Mouse (Mus musculus) hindbrain, postnatal 0 days (tissue): Measurements from ENCODE around the gene Rcsd1. TPM values are rescaled to one million over a fixed set of nuclear protein-coding genes. Genes with fewer than 3 reads are reported as not detected.
A peak's percentile ranks its signal among the peaks of the same experiment; 100 is the strongest.

Source experiments
- ATAC-seq: fragments of 200-750 bp; cut with Nextera tagmentation; 2 replicates; pipeline ENCODE4 v1.8.0; 2017; ENCODE audit warnings: mild to moderate bottlenecking, moderate TSS enrichment, moderate library complexity
- DNase-seq: peaks from one replicate; pipeline ENCODE4 v3.0.0-alpha.2; 2015; ENCODE audit warnings: low spot score
- H3K27ac ChIP-seq: fragments of 300-500 bp; sonication (generic); 2 replicates; pipeline ENCODE4 v1.5.1; 2014; ENCODE audit warnings: mild to moderate bottlenecking
- H3K27me3 ChIP-seq: fragments of 300-500 bp; sonication (generic); 2 replicates; pipeline ENCODE4 v1.6.1; 2014; ENCODE audit warnings: low read length, mixed read lengths; ENCODE audit not compliant: insufficient read depth
- H3K36me3 ChIP-seq: fragments of 300-500 bp; sonication (generic); 2 replicates; pipeline ENCODE4 v1.6.1; 2014; ENCODE audit warnings: low read length, mixed read lengths; ENCODE audit not compliant: insufficient read depth
- H3K4me1 ChIP-seq: fragments of 300-500 bp; sonication (generic); 2 replicates; pipeline ENCODE4 v1.6.1; 2014; ENCODE audit warnings: antibody characterized with exemption, low read length, mixed read lengths; ENCODE audit not compliant: insufficient read depth
- H3K4me2 ChIP-seq: fragments of 300-500 bp; sonication (generic); 2 replicates; pipeline ENCODE4 v1.6.1; 2014; ENCODE audit warnings: low read depth, mild to moderate bottlenecking, low read length, moderate library complexity, mixed read lengths
- H3K4me3 ChIP-seq: fragments of 300-500 bp; sonication (generic); 2 replicates; pipeline ENCODE4 v1.5.1; 2014; ENCODE audit warnings: low read length
- H3K9ac ChIP-seq: fragments of 300-500 bp; sonication (generic); replicated peaks from 2 replicates; pipeline ENCODE4 v1.6.1; 2014; ENCODE audit warnings: mild to moderate bottlenecking, low read length, moderate library complexity, mixed read lengths
- H3K9me3 ChIP-seq: fragments of 300-500 bp; sonication (generic); 2 replicates; pipeline ENCODE4 v1.6.1; 2016; ENCODE audit warnings: low read length, mixed read lengths
- CTCF ChIP-seq: IDR thresholded peaks from 2 replicates; pipeline ENCODE4 v1.5.1; 2016; ENCODE audit warnings: antibody characterized with exemption, control low read depth, low read depth
- WGBS: fragments of 180-500 bp; shearing (Covaris S2); extraction: QIAGEN DNeasy Blood & Tissue Kit; methylation state at CpG from one replicate; pipeline ENCODE4 v1.1.7; 2014; 5-methylcytosine and 5-hydroxymethylcytosine counted together
- polyA plus RNA-seq: library from polyadenylated mRNA; unstranded; fragments of >200 nt; fragmentation: Nextera tagmentation; extraction: Ambion mirVana; gene quantifications from 2 replicates; pipeline ENCODE4 v1.2.1, GENCODE M21; 2015
- total RNA-seq: library from RNA; depleted of rRNA; stranded (reverse); fragments of >200 nt; gene quantifications from 2 replicates; pipeline ENCODE4 v1.2.3, GENCODE M21; 2014; rRNA removed

Gene Rcsd1
- total RNA-seq, result 6.0 and 9.0 TPM in 2 replicates
- 8.5 and 9.2 TPM in 2 replicates for polyA plus RNA-seq

GRCm38 (mm10) chr1:165709629-165710256 lies at the start of gene Rcsd1:
Rcsd1 (minus strand) TSS chr1:165709757.
- H3K4me1 ChIP-seq, result no peaks in the 10 kb centered on the region
- whole genome bisulfite sequencing, result 61% methylated on average over 5 of the region's 5 CpGs
- no peaks in the 10 kb centered on the region for H3K9me3 ChIP-seq
- DNase-seq (no peak), ATAC-seq (no peak)
- TF ChIP-seq CTCF, result no peak
- H3K27me3 ChIP-seq, result peaks cover 14% of the 10 kb centered on the region
- no peak within 1 kb of the TSS for H3K9ac ChIP-seq
- H3K27ac ChIP-seq, result no peak within 1 kb of the TSS
- no peak within 1 kb of the TSS for H3K4me3 ChIP-seq
- peak within 1 kb of the TSS; percentile 99; the same call in 1 of the 2 replicates for H3K4me2 ChIP-seq
- no peaks in the 10 kb centered on the region for H3K36me3 ChIP-seq

- H3K4me3 ChIP-seq, result no peak overlapping the region
- WGBS, result 70% methylated on average over 4 of the region's 4 CpGs
- no peak overlapping the region for H3K9ac ChIP-seq
- DNase-seq (no peak), ATAC-seq (no peak)
- TF ChIP-seq CTCF, result no peak
- H3K9me3 ChIP-seq, result no peaks in the 10 kb centered on the region
- H3K36me3 ChIP-seq, result no peaks in the 10 kb centered on the region
- H3K27me3 ChIP-seq, result no peaks in the 10 kb centered on the region
- no peak overlapping the region for H3K4me2 ChIP-seq
- no peak overlapping the region for H3K27ac ChIP-seq
- H3K4me1 ChIP-seq, result no peaks in the 10 kb centered on the region
Observed at GRCm38 (mm10) chr1:165755194-165755593, 45.6 kb upstream of the Rcsd1 start.

GRCm38 (mm10) chr1:165754205-165754604 lies 44.6 kb upstream of the Rcsd1 start:
- no peaks in the 10 kb centered on the region for H3K36me3 ChIP-seq
- DNase-seq (no peak), ATAC-seq (no peak)
- H3K9me3 ChIP-seq, result no peaks in the 10 kb centered on the region
- TF ChIP-seq CTCF, result no peak
- H3K4me1 ChIP-seq, result no peaks in the 10 kb centered on the region
- no peak overlapping the region for H3K4me2 ChIP-seq
- no peak overlapping the region for H3K4me3 ChIP-seq
- 82% methylated on average over 6 of the region's 6 CpGs for WGBS
- H3K27ac ChIP-seq, result no peak overlapping the region
- H3K9ac ChIP-seq, result no peak overlapping the region
- no peaks in the 10 kb centered on the region for H3K27me3 ChIP-seq

- Histone ChIP-seq H3K9ac (no peak overlapping the region), H3K9me3 (no peaks in the 10 kb centered on the region), H3K27ac (no peak overlapping the region), H3K27me3 (no peaks in the 10 kb centered on the region), H3K4me1 (no peaks in the 10 kb centered on the region), H3K4me2 (no peak overlapping the region), H3K36me3 (no peaks in the 10 kb centered on the region), H3K4me3 (no peak overlapping the region)
- TF ChIP-seq CTCF, result no peak
- ATAC-seq (no peak), DNase-seq (no peak)
- 83% methylated on average over 5 of the region's 5 CpGs for WGBS
Observed at GRCm38 (mm10) chr1:165751838-165752237, 42.3 kb upstream of the Rcsd1 start.

- no peak for ATAC-seq
- H3K27ac ChIP-seq, result no peak overlapping the region
Observed at GRCm38 (mm10) chr1:165751142-165751541, 41.6 kb upstream of the Rcsd1 start.

GRCm38 (mm10) chr1:165748053-165748452 lies 38.5 kb upstream of the Rcsd1 start:
- Histone ChIP-seq H3K4me3 (no peak overlapping the region), H3K4me1 (no peaks in the 10 kb centered on the region), H3K27me3 (no peaks in the 10 kb centered on the region), H3K9me3 (no peaks in the 10 kb centered on the region), H3K9ac (no peak overlapping the region), H3K4me2 (no peak overlapping the region), H3K36me3 (no peaks in the 10 kb centered on the region), H3K27ac (no peak overlapping the region)
- DNase-seq (no peak), ATAC-seq (no peak)
- WGBS, result 33% methylated on average over 11 of the region's 11 CpGs
- no peak for TF ChIP-seq CTCF

More at GRCm38 (mm10) chr1:165751142-165751541, 41.6 kb upstream of the Rcsd1 start:
- H3K27me3 ChIP-seq, result no peaks in the 10 kb centered on the region
- H3K4me3 ChIP-seq, result no peak overlapping the region
- H3K36me3 ChIP-seq, result no peaks in the 10 kb centered on the region
- H3K9ac ChIP-seq, result no peak overlapping the region
- no peaks in the 10 kb centered on the region for H3K4me1 ChIP-seq
- DNase-seq, result no peak
- no peaks in the 10 kb centered on the region for H3K9me3 ChIP-seq
- no peak for TF ChIP-seq CTCF
- no peak overlapping the region for H3K4me2 ChIP-seq

- no peaks in the 10 kb centered on the region for H3K9me3 ChIP-seq
- H3K9ac ChIP-seq, result no peak overlapping the region
- ATAC-seq (no peak), DNase-seq (no peak)
- no peaks in the 10 kb centered on the region for H3K4me1 ChIP-seq
- no peak overlapping the region for H3K4me3 ChIP-seq
- H3K4me2 ChIP-seq, result no peak overlapping the region
- no peak overlapping the region for H3K27ac ChIP-seq
- no peaks in the 10 kb centered on the region for H3K36me3 ChIP-seq
- TF ChIP-seq CTCF, result no peak
- 87% methylated on average over 8 of the region's 8 CpGs for WGBS
- H3K27me3 ChIP-seq, result no peaks in the 10 kb centered on the region
Observed at GRCm38 (mm10) chr1:165741989-165742388, 32.4 kb upstream of the Rcsd1 start.
